8 mouse cellular contexts compared by ENCODE assay signal in genomic region chr13:59766786-59767515, GRCm38 (mm10). TPM values are rescaled to one million over a fixed set of nuclear protein-coding genes. Genes with fewer than 3 reads are reported as not detected.
DNase-seq lines count a peak whose midpoint lies in the region; ATAC-seq lines count a peak whose summit lies in the region.
"Had no signal": no experiment of that assay in that cellular context is flagged by ENCODE, and none has a peak within 500 bp of the region (broad histone marks: within the 10 kb centered on the region; RNA-seq: fewer than 3 reads in every experiment).

No protein-coding gene starts in this region.

- no peaks in the 10 kb centered on the region for H3K27me3 ChIP-seq in intestine, embryonic 14.5 days (replicated peaks; ENCODE audit: control insufficient read depth, insufficient read depth, low read length)
- no peaks in the 10 kb centered on the region for H3K27me3 ChIP-seq in liver, embryonic 11.5 days (replicated peaks; ENCODE audit: control insufficient read depth, insufficient read depth, low read length)

- H3K4me2 ChIP-seq in intestine, embryonic 14.5 days (ENCODE audit: low read length): peak overlapping the region; percentile 55
- H3K4me2 ChIP-seq in liver, embryonic 11.5 days: peak overlapping the region; percentile 76

- ATAC-seq in intestine, embryonic 14.5 days (replicated peaks; ENCODE audit: low FRiP score, low TSS enrichment, low read depth): no peak
- ATAC-seq in liver, embryonic 11.5 days (replicated peaks; ENCODE audit: low FRiP score): no peak

- 55% methylated on average over 11 of the region's 11 CpGs for WGBS in intestine, embryonic 14.5 days
- WGBS in liver, embryonic 11.5 days: 65% methylated on average over 11 of the region's 11 CpGs

- no peak overlapping the region for H3K9ac ChIP-seq in intestine, embryonic 14.5 days (ENCODE audit: low read length)
- peak overlapping the region; percentile 50 for H3K9ac ChIP-seq in liver, embryonic 11.5 days (ENCODE audit: low read depth, low read length)

- no peak overlapping the region for H3K4me3 ChIP-seq in intestine, embryonic 14.5 days (ENCODE audit: low read depth, low read length)
- peak overlapping the region; percentile 93 for H3K4me3 ChIP-seq in liver, embryonic 11.5 days (ENCODE audit: low read depth, low read length)

- H3K9me3 ChIP-seq in intestine, embryonic 14.5 days (ENCODE audit: control insufficient read depth, low read length): no peaks in the 10 kb centered on the region
- no peaks in the 10 kb centered on the region for H3K9me3 ChIP-seq in liver, embryonic 11.5 days (ENCODE audit: control insufficient read depth, low read length)

- peaks cover 14% of the 10 kb centered on the region for H3K36me3 ChIP-seq in intestine, embryonic 14.5 days (ENCODE audit: control insufficient read depth, insufficient read depth, low read length)
- peaks cover 9% of the 10 kb centered on the region for H3K36me3 ChIP-seq in liver, embryonic 11.5 days (ENCODE audit: control insufficient read depth, insufficient read depth, low read length)

- H3K27ac ChIP-seq in intestine, embryonic 14.5 days (ENCODE audit: low read depth): no peak overlapping the region
- H3K27ac ChIP-seq in liver, embryonic 11.5 days (ENCODE audit: low read depth, low read length): peak overlapping the region; percentile 56

- DNase-seq in testis, postnatal 10 days (ENCODE audit: low spot score): peak; percentile 59
- no peak for DNase-seq in testis, postnatal 14 days (ENCODE audit: low spot score)
- DNase-seq in intestine, embryonic 14.5 days (ENCODE audit: low spot score): no peak
- no peak for DNase-seq in liver, embryonic 11.5 days (ENCODE audit: low spot score)
- DNase-seq in frontal cortex, postnatal 14 days (ENCODE audit: low spot score in 2 of 2): no peak
- no peak for DNase-seq in layer of hippocampus, postnatal 10 days (ENCODE audit: low spot score in 2 of 2)
- DNase-seq in layer of hippocampus, postnatal 14 days (ENCODE audit: low spot score in 2 of 2): no peak

- H3K4me1 ChIP-seq in intestine, embryonic 14.5 days (replicated peaks; ENCODE audit: control insufficient read depth, insufficient read depth, low read length): peaks cover 42% of the 10 kb centered on the region
- peaks cover 55% of the 10 kb centered on the region for H3K4me1 ChIP-seq in liver, embryonic 11.5 days (replicated peaks; ENCODE audit: control insufficient read depth, insufficient read depth, low read length)

RNA-seq across cellular contexts. Expression of gene Isca1, which starts 2.7 kb away (rescaled TPM):
- 111 and 115 TPM in 2 replicates for polyA plus RNA-seq in intestine, embryonic 14.5 days (2014; fragmentation: Nextera tagmentation; extraction: Ambion mirVana)
- polyA plus RNA-seq in liver, embryonic 11.5 days (2014; fragmentation: Nextera tagmentation; extraction: Ambion mirVana): 173 and 181 TPM in 2 replicates
- total RNA-seq in layer of hippocampus, postnatal 10 days (2021): 100 to 1,000 TPM; 101 to 102 TPM
- 100 to 1,000 TPM; 123 to 129 TPM for total RNA-seq in layer of hippocampus, postnatal 14 days (2021)

RNA-seq across cellular contexts. Expression of gene Gm49354, which starts 15.1 kb away (rescaled TPM):
- polyA plus RNA-seq in intestine, embryonic 14.5 days (2014; fragmentation: Nextera tagmentation; extraction: Ambion mirVana): not detected in 2 replicates
- polyA plus RNA-seq in liver, embryonic 11.5 days (2014; fragmentation: Nextera tagmentation; extraction: Ambion mirVana): not detected in 2 replicates
- not detected for total RNA-seq in layer of hippocampus, postnatal 10 days (2021)
- total RNA-seq in layer of hippocampus, postnatal 14 days (2021): not detected
- polyA plus RNA-seq: large intestine, adult 2 months had no signal

RNA-seq across cellular contexts. Expression of gene 1700014D04Rik, which starts 20.4 kb away (rescaled TPM):
- not detected in 2 replicates for polyA plus RNA-seq in intestine, embryonic 14.5 days (2014; fragmentation: Nextera tagmentation; extraction: Ambion mirVana)
- not detected in 2 replicates for polyA plus RNA-seq in liver, embryonic 11.5 days (2014; fragmentation: Nextera tagmentation; extraction: Ambion mirVana)
- total RNA-seq in layer of hippocampus, postnatal 10 days (2021): 1 to 10 TPM in 1 of 2 experiments, under 1 TPM in 1; 0.56 to 1.2 TPM
- 1 to 10 TPM in 1 of 2 experiments, under 1 TPM in 1; 0.88 to 1.0 TPM for total RNA-seq in layer of hippocampus, postnatal 14 days (2021)
- polyA plus RNA-seq: large intestine, adult 2 months had no signal

RNA-seq across cellular contexts. Expression of gene Spata31d1d, which starts 35.4 kb away (rescaled TPM):
- polyA plus RNA-seq in intestine, embryonic 14.5 days (2014; fragmentation: Nextera tagmentation; extraction: Ambion mirVana): not detected in 2 replicates
- not detected in 2 replicates for polyA plus RNA-seq in liver, embryonic 11.5 days (2014; fragmentation: Nextera tagmentation; extraction: Ambion mirVana)
- not detected for total RNA-seq in layer of hippocampus, postnatal 10 days (2021)
- not detected for total RNA-seq in layer of hippocampus, postnatal 14 days (2021)
- polyA plus RNA-seq: large intestine, adult 2 months had no signal

RNA-seq across cellular contexts. Expression of gene Spata31d1b, which starts 54.9 kb away (rescaled TPM):
- polyA plus RNA-seq in intestine, embryonic 14.5 days (2014; fragmentation: Nextera tagmentation; extraction: Ambion mirVana): not detected in 2 replicates
- polyA plus RNA-seq in liver, embryonic 11.5 days (2014; fragmentation: Nextera tagmentation; extraction: Ambion mirVana): not detected in 2 replicates
- under 1 TPM in 1 of 2 experiments, not detected in 1; 0.11 TPM for total RNA-seq in layer of hippocampus, postnatal 10 days (2021)
- total RNA-seq in layer of hippocampus, postnatal 14 days (2021): under 1 TPM in 1 of 2 experiments, not detected in 1; 0.18 TPM
- polyA plus RNA-seq: large intestine, adult 2 months had no signal
